ENCODE assay signal across 16 mouse cellular contexts in genomic region chr1:73630363-73630762, GRCm38 (mm10).
A peak's percentile ranks its signal among the peaks of the same experiment; 100 is the strongest.
DNase-seq lines count a peak whose midpoint lies in the region; ATAC-seq and TF ChIP-seq lines count a peak whose summit lies in the region.
"Had no signal": no experiment of that assay in that cellular context is flagged by ENCODE, and none has a peak within 500 bp of the region (broad histone marks: within the 10 kb centered on the region; RNA-seq: fewer than 3 reads in every experiment).

No protein-coding gene starts in this region.

- no peaks in the 10 kb centered on the region for H3K36me3 ChIP-seq in kidney, adult 2 months (ENCODE audit: control insufficient read depth, insufficient read depth, low read length)
- H3K36me3 ChIP-seq in kidney, embryonic 14.5 days (ENCODE audit: control insufficient read depth, insufficient read depth, low read length), result no peaks in the 10 kb centered on the region
- no peaks in the 10 kb centered on the region for H3K36me3 ChIP-seq in intestine, postnatal 0 days (ENCODE audit: control insufficient read depth, insufficient read depth)
- no peaks in the 10 kb centered on the region for H3K36me3 ChIP-seq in liver, embryonic 13.5 days
- H3K36me3 ChIP-seq: forebrain, embryonic 10.5 days; heart, embryonic 12.5 days; midbrain, embryonic 10.5 days had no signal

- H3K4me3 ChIP-seq in kidney, adult 2 months (ENCODE audit: insufficient read depth, low read depth, low read length), result no peak overlapping the region
- H3K4me3 ChIP-seq in kidney, embryonic 14.5 days (ENCODE audit: low read length), result no peak overlapping the region
- no peak overlapping the region for H3K4me3 ChIP-seq in intestine, postnatal 0 days (ENCODE audit: low read depth, low read length)
- no peak overlapping the region for H3K4me3 ChIP-seq in liver, embryonic 13.5 days (replicated peaks)
- H3K4me3 ChIP-seq: forebrain, embryonic 10.5 days; heart, embryonic 12.5 days; midbrain, embryonic 10.5 days had no signal

- TF ChIP-seq CTCF in kidney, adult 2 months (conservative IDR thresholded peaks at IDR 0.05; ENCODE audit: insufficient read depth, insufficient read length, low read depth, low read length), result 0 out of 2 replicates have a peak, but pooled peaks have one; percentile 14
- no peak for TF ChIP-seq CTCF in intestine, postnatal 0 days (IDR thresholded peaks at IDR 0.05; ENCODE audit: low read depth)

- H3K9me3 ChIP-seq in kidney, embryonic 14.5 days (ENCODE audit: control insufficient read depth, low read length), result no peaks in the 10 kb centered on the region
- no peaks in the 10 kb centered on the region for H3K9me3 ChIP-seq in intestine, postnatal 0 days (ENCODE audit: control insufficient read depth)
- H3K9me3 ChIP-seq in liver, embryonic 13.5 days (replicated peaks), result no peaks in the 10 kb centered on the region
- H3K9me3 ChIP-seq: forebrain, embryonic 10.5 days; heart, embryonic 12.5 days; midbrain, embryonic 10.5 days had no signal

- TF ChIP-seq POLR2A in kidney, adult 2 months (IDR thresholded peaks at IDR 0.05; ENCODE audit: low read depth, low read length), result no peak

- H3K4me2 ChIP-seq in kidney, embryonic 14.5 days (replicated peaks; ENCODE audit: low read depth, low read length), result no peak overlapping the region
- H3K4me2 ChIP-seq in intestine, postnatal 0 days (replicated peaks; ENCODE audit: low read depth), result no peak overlapping the region
- no peak overlapping the region for H3K4me2 ChIP-seq in liver, embryonic 13.5 days
- H3K4me2 ChIP-seq: heart, embryonic 12.5 days had no signal

- no peak for ATAC-seq in kidney, embryonic 14.5 days (ENCODE audit: low FRiP score, low TSS enrichment)
- ATAC-seq in intestine, postnatal 0 days, result peak; percentile 95
- ATAC-seq in liver, embryonic 13.5 days (ENCODE audit: low read depth), result peak; percentile 73

- WGBS in kidney, adult 2 months, result 14% methylated on average over 1 of the region's 1 CpGs
- 3% methylated on average over 1 of the region's 1 CpGs for WGBS in kidney, embryonic 14.5 days
- WGBS in intestine, postnatal 0 days, result 12% methylated on average over 1 of the region's 1 CpGs
- WGBS in liver, embryonic 13.5 days (ENCODE audit: insufficient replicate concordance), result 23% methylated on average over 1 of the region's 1 CpGs

- intact Hi-C loops in left cerebral cortex, postnatal 10 days (cut with DNase I), result no loop called here

- H3K9ac ChIP-seq in kidney, embryonic 14.5 days (ENCODE audit: low read depth, low read length), result no peak overlapping the region
- H3K9ac ChIP-seq in intestine, postnatal 0 days (ENCODE audit: low read depth, low read length), result no peak overlapping the region
- no peak overlapping the region for H3K9ac ChIP-seq in liver, embryonic 13.5 days
- H3K9ac ChIP-seq: heart, embryonic 12.5 days had no signal

- H3K27ac ChIP-seq in kidney, adult 2 months (ENCODE audit: insufficient read depth, low read depth, low read length), result peak overlapping the region; percentile 41; the same call in 1 of the 2 replicates
- H3K27ac ChIP-seq in kidney, embryonic 14.5 days (ENCODE audit: low read depth, low read length), result no peak overlapping the region
- H3K27ac ChIP-seq in intestine, postnatal 0 days (ENCODE audit: low read depth, low read length), result no peak overlapping the region
- peak overlapping the region; percentile 45 for H3K27ac ChIP-seq in liver, embryonic 13.5 days
- H3K27ac ChIP-seq: midbrain, embryonic 10.5 days had no signal

- peak; percentile 70 for DNase-seq in kidney, adult 2 months
- peak; percentile 8 for DNase-seq in brain, adult 2 months (ENCODE audit: low read depth, low spot score)
- no peak for DNase-seq in liver, embryonic 13.5 days
- no peak for DNase-seq in heart, adult 11 months
- no peak for DNase-seq in left cerebral cortex, postnatal 10 days (ENCODE audit: extremely low spot score in 1 of 2, low spot score in 2 of 2)
- no peak for DNase-seq in adrenal gland, postnatal 10 days
- DNase-seq: B cell, adult 2 months; cerebellum, adult 9-10 months; gastrocnemius, postnatal 36 days; heart, postnatal 4 days; lung, postnatal 14 days had no signal

- no peaks in the 10 kb centered on the region for H3K27me3 ChIP-seq in kidney, adult 2 months (replicated peaks; ENCODE audit: control insufficient read depth, insufficient read depth, low read length)
- H3K27me3 ChIP-seq in kidney, embryonic 14.5 days (ENCODE audit: control insufficient read depth, insufficient read depth, low read length), result no peaks in the 10 kb centered on the region
- H3K27me3 ChIP-seq in intestine, postnatal 0 days (replicated peaks; ENCODE audit: control insufficient read depth, insufficient read depth, low read length), result no peaks in the 10 kb centered on the region
- H3K27me3 ChIP-seq in liver, embryonic 13.5 days, result no peaks in the 10 kb centered on the region
- H3K27me3 ChIP-seq: heart, embryonic 12.5 days had no signal

- peaks cover 14% of the 10 kb centered on the region for H3K4me1 ChIP-seq in kidney, adult 2 months (ENCODE audit: control insufficient read depth, insufficient read depth, low read length)
- H3K4me1 ChIP-seq in kidney, embryonic 14.5 days (ENCODE audit: control insufficient read depth, insufficient read depth, low read length), result no peaks in the 10 kb centered on the region
- no peaks in the 10 kb centered on the region for H3K4me1 ChIP-seq in intestine, postnatal 0 days (replicated peaks; ENCODE audit: control insufficient read depth, insufficient read depth, low read length)
- no peaks in the 10 kb centered on the region for H3K4me1 ChIP-seq in liver, embryonic 13.5 days (replicated peaks)
- H3K4me1 ChIP-seq: forebrain, embryonic 10.5 days; midbrain, embryonic 10.5 days had no signal

Comparison
In these comparisons a context has a peak if more than half of its experiments do, and no peak if none do; other contexts are left out.
1. H3K27ac ChIP-seq: peak in kidney, adult 2 months (single experiment) and liver, embryonic 13.5 days (single experiment); none in kidney, embryonic 14.5 days (single experiment) and intestine, postnatal 0 days (single experiment).
2. DNase-seq: peak in kidney, adult 2 months (single experiment) and brain, adult 2 months (single experiment); none in liver, embryonic 13.5 days (single experiment), heart, adult 11 months (single experiment), left cerebral cortex, postnatal 10 days (0 of 2) and adrenal gland, postnatal 10 days (single experiment).